Mouse (Mus musculus): ENCODE results near the gene Hdhd3. TPM values are rescaled to one million over a fixed set of nuclear protein-coding genes. Genes with fewer than 3 reads are reported as not detected.

Gene Hdhd3
- polyA plus RNA-seq (2012; rRNA removed): 5.5 and 5.7 TPM in 2 replicates

GRCm38 (mm10) chr4:62503374-62503970, at the start of gene Hdhd3:
Gene Hdhd3, minus strand, starts transcription at chr4:62503467.

GRCm38 (mm10) chr4:62524651-62525488, 21.6 kb upstream of the Hdhd3 start, which contains the start of the genes Pole3 and 4933430I17Rik:
Gene Pole3, minus strand, starts transcription at chr4:62525068.
Gene 4933430I17Rik, plus strand, starts transcription at chr4:62525369.

GRCm38 (mm10) chr4:62519849-62520233, 16.6 kb upstream of the Hdhd3 start, which contains the start of gene Alad:
Gene Alad, minus strand, starts transcription at chr4:62519918.

GRCm38 (mm10) chr4:62479937-62480708, 23.1 kb downstream of the Hdhd3 start, which contains the start of gene Bspry:
Gene Bspry, plus strand, starts transcription at chr4:62480053.

GRCm38 (mm10) chr4:62470598-62471051, 32.6 kb downstream of the Hdhd3 start, which contains the start of gene Wdr31:
Gene Wdr31, minus strand, starts transcription at chr4:62470896.

Other genes starting within 250 kb of the Hdhd3 start
- gene Slc31a2, start 240.9 kb downstream of the Hdhd3 start, polyA plus RNA-seq (2012; rRNA removed): 16.0 and 16.7 TPM in 2 replicates
- gene Fkbp15, start 142.9 kb downstream of the Hdhd3 start, polyA plus RNA-seq (2012; rRNA removed): 20.4 and 21.0 TPM in 2 replicates
- gene Slc31a1, start 142.7 kb downstream of the Hdhd3 start, polyA plus RNA-seq (2012; rRNA removed): 28.4 and 32.3 TPM in 2 replicates
- gene Cdc26, start 94.8 kb downstream of the Hdhd3 start, polyA plus RNA-seq (2012; rRNA removed): 81.5 and 86.7 TPM in 2 replicates
- gene Prpf4, start 94.7 kb downstream of the Hdhd3 start, polyA plus RNA-seq (2012; rRNA removed): 21.0 and 21.3 TPM in 2 replicates
- gene Rnf183, start 68.2 kb downstream of the Hdhd3 start, polyA plus RNA-seq (2012; rRNA removed): 0.71 and 0.98 TPM in 2 replicates
- 11.2 and 11.9 TPM in 2 replicates for gene Wdr31, start 32.6 kb downstream of the Hdhd3 start, polyA plus RNA-seq (2012; rRNA removed)
- 0.89 and 0.91 TPM in 2 replicates for gene Bspry, start 23.4 kb downstream of the Hdhd3 start, polyA plus RNA-seq (2012; rRNA removed)
- gene Alad, start 16.5 kb upstream of the Hdhd3 start, polyA plus RNA-seq (2012; rRNA removed): 39.6 and 50.1 TPM in 2 replicates
- gene Pole3, start 21.6 kb upstream of the Hdhd3 start, polyA plus RNA-seq (2012; rRNA removed): 42.2 and 44.0 TPM in 2 replicates
- gene 4933430I17Rik, start 21.9 kb upstream of the Hdhd3 start, polyA plus RNA-seq (2012; rRNA removed): 0.66 and 0.76 TPM in 2 replicates
- 51.0 and 58.9 TPM in 2 replicates for gene Rgs3, start 56.4 kb upstream of the Hdhd3 start, polyA plus RNA-seq (2012; rRNA removed)